Mouse (Mus musculus) midbrain, postnatal 0 days (tissue): ENCODE measurements around the gene Sipa1l1. TPM values are rescaled to one million over a fixed set of nuclear protein-coding genes. Genes with fewer than 3 reads are reported as not detected.

Source experiments
- ATAC-seq: fragments of 200-750 bp; cut with Nextera tagmentation; 2 replicates; pipeline ENCODE4 v1.8.0; 2017; ENCODE audit warnings: moderate number of reproducible peaks, mild to moderate bottlenecking, moderate TSS enrichment, moderate library complexity; ENCODE audit not compliant: low FRiP score
- DNase-seq: peaks from one replicate; pipeline ENCODE4 v3.0.0-alpha.2; 2015; ENCODE audit warnings: low spot score
- H3K27ac ChIP-seq: fragments of 300-500 bp; sonication (generic); 2 replicates; pipeline ENCODE4 v1.5.1; 2014; ENCODE audit warnings: low read depth, mild to moderate bottlenecking, low read length, mixed read lengths
- H3K27me3 ChIP-seq: fragments of 300-500 bp; sonication (generic); 2 replicates; pipeline ENCODE4 v1.6.1; 2014; ENCODE audit warnings: low read length, control low read depth, mixed read lengths; ENCODE audit not compliant: insufficient read depth
- H3K36me3 ChIP-seq: fragments of 300-500 bp; sonication (generic); 2 replicates; pipeline ENCODE4 v1.6.1; 2014; ENCODE audit warnings: low read length, control low read depth, mixed read lengths; ENCODE audit not compliant: insufficient read depth
- H3K4me1 ChIP-seq: fragments of 300-500 bp; sonication (generic); 2 replicates; pipeline ENCODE4 v1.6.1; 2014; ENCODE audit warnings: mild to moderate bottlenecking, control low read depth, antibody characterized with exemption, low read length, mixed read lengths; ENCODE audit not compliant: insufficient read depth
- H3K4me2 ChIP-seq: fragments of 300-500 bp; sonication (generic); 2 replicates; pipeline ENCODE4 v1.6.1; 2014; ENCODE audit warnings: low read depth, mild to moderate bottlenecking, low read length, mixed read lengths; ENCODE audit not compliant: poor library complexity, severe bottlenecking
- H3K4me3 ChIP-seq: fragments of 300-500 bp; sonication (generic); 2 replicates; pipeline ENCODE4 v1.5.1; 2014; ENCODE audit warnings: low read depth, mild to moderate bottlenecking, low read length, moderate library complexity
- H3K9ac ChIP-seq: fragments of 300-500 bp; sonication (generic); replicated peaks from 2 replicates; pipeline ENCODE4 v1.6.1; 2014; ENCODE audit warnings: mild to moderate bottlenecking, low read length, moderate library complexity, mixed read lengths; ENCODE audit not compliant: poor library complexity, severe bottlenecking
- H3K9me3 ChIP-seq: fragments of 300-500 bp; sonication (generic); 2 replicates; pipeline ENCODE4 v1.6.1; 2016; ENCODE audit warnings: low read length, control low read depth
- CTCF ChIP-seq: IDR thresholded peaks from 2 replicates; pipeline ENCODE4 v1.5.1; 2016; ENCODE audit warnings: antibody characterized with exemption, mild to moderate bottlenecking
- WGBS: fragments of 180-500 bp; shearing (Covaris S2); extraction: QIAGEN DNeasy Blood & Tissue Kit; methylation state at CpG from one replicate; pipeline ENCODE4 v1.1.7; 2014; 5-methylcytosine and 5-hydroxymethylcytosine counted together
- polyA plus RNA-seq: library from polyadenylated mRNA; unstranded; fragments of >200 nt; fragmentation: Nextera tagmentation; extraction: Ambion mirVana; gene quantifications from 2 replicates; pipeline ENCODE4 v1.2.1, GENCODE M21; 2015
- total RNA-seq: library from RNA; depleted of rRNA; stranded (reverse); fragments of >200 nt; gene quantifications from 2 replicates; pipeline ENCODE4 v1.2.3, GENCODE M21; 2014

The Sipa1l1 gene
- total and polyA plus RNA-seq, 2 experiments from 2014 or later = 7.1 to 22.2 TPM

GRCm38 (mm10) chr12:82190582-82190965, 21.5 kb downstream of the Sipa1l1 start:
- H3K27me3 ChIP-seq = no peaks in the 10 kb centered on the region
- no peaks in the 10 kb centered on the region for H3K36me3 ChIP-seq
- no peaks in the 10 kb centered on the region for H3K4me1 ChIP-seq
- H3K27ac ChIP-seq = no peak overlapping the region
- no peak for TF ChIP-seq CTCF
- DNase-seq (no peak), ATAC-seq (no peak)
- no peak overlapping the region for H3K4me3 ChIP-seq
- H3K4me2 ChIP-seq = no peak overlapping the region
- WGBS = 96% methylated on average over 16 of the region's 16 CpGs
- no peak overlapping the region for H3K9ac ChIP-seq
- no peaks in the 10 kb centered on the region for H3K9me3 ChIP-seq

GRCm38 (mm10) chr12:82191686-82192085, 22.6 kb downstream of the Sipa1l1 start:
- H3K4me2 ChIP-seq = no peak overlapping the region
- ATAC-seq (no peak), DNase-seq (no peak)
- WGBS = 91% methylated on average over 5 of the region's 5 CpGs
- TF ChIP-seq CTCF = no peak
- no peaks in the 10 kb centered on the region for H3K9me3 ChIP-seq
- no peak overlapping the region for H3K9ac ChIP-seq
- H3K36me3 ChIP-seq = no peaks in the 10 kb centered on the region
- no peak overlapping the region for H3K4me3 ChIP-seq
- no peak overlapping the region for H3K27ac ChIP-seq
- H3K27me3 ChIP-seq = no peaks in the 10 kb centered on the region
- H3K4me1 ChIP-seq = no peaks in the 10 kb centered on the region

- WGBS = 93% methylated on average over 4 of the region's 4 CpGs
- Histone ChIP-seq H3K4me2 (no peak overlapping the region), H3K4me3 (no peak overlapping the region), H3K9ac (no peak overlapping the region), H3K4me1 (no peaks in the 10 kb centered on the region), H3K27me3 (no peaks in the 10 kb centered on the region), H3K36me3 (no peaks in the 10 kb centered on the region), H3K27ac (no peak overlapping the region), H3K9me3 (no peaks in the 10 kb centered on the region)
- DNase-seq (no peak), ATAC-seq (no peak)
- TF ChIP-seq CTCF = no peak
Measured at GRCm38 (mm10) chr12:82192641-82193054, 23.5 kb downstream of the Sipa1l1 start.

GRCm38 (mm10) chr12:82193476-82193875, 24.4 kb downstream of the Sipa1l1 start:
- Histone ChIP-seq H3K9me3 (no peaks in the 10 kb centered on the region), H3K27ac (no peak overlapping the region), H3K4me1 (no peaks in the 10 kb centered on the region), H3K9ac (no peak overlapping the region), H3K4me2 (no peak overlapping the region), H3K4me3 (no peak overlapping the region), H3K36me3 (no peaks in the 10 kb centered on the region), H3K27me3 (no peaks in the 10 kb centered on the region)
- DNase-seq (no peak), ATAC-seq (no peak)
- WGBS = 62% methylated on average over 2 of the region's 2 CpGs
- TF ChIP-seq CTCF = no peak

GRCm38 (mm10) chr12:82194919-82195318, 25.8 kb downstream of the Sipa1l1 start:
- H3K9ac ChIP-seq = no peak overlapping the region
- no peak for DNase-seq
- H3K9me3 ChIP-seq = no peaks in the 10 kb centered on the region
- WGBS = 92% methylated on average over 3 of the region's 3 CpGs
- H3K4me1 ChIP-seq = no peaks in the 10 kb centered on the region
- TF ChIP-seq CTCF = no peak
- H3K4me2 ChIP-seq = no peak overlapping the region
- ATAC-seq = no peak
- H3K4me3 ChIP-seq = no peak overlapping the region
- H3K27me3 ChIP-seq = no peaks in the 10 kb centered on the region
- no peaks in the 10 kb centered on the region for H3K36me3 ChIP-seq
- H3K27ac ChIP-seq = no peak overlapping the region

GRCm38 (mm10) chr12:82196213-82196612, 27.1 kb downstream of the Sipa1l1 start:
- H3K4me2 ChIP-seq = no peak overlapping the region
- ATAC-seq (no peak), DNase-seq (no peak)
- H3K27me3 ChIP-seq = no peaks in the 10 kb centered on the region
- no peak overlapping the region for H3K27ac ChIP-seq
- H3K9me3 ChIP-seq = no peaks in the 10 kb centered on the region
- TF ChIP-seq CTCF = no peak
- WGBS = 88% methylated on average over 2 of the region's 2 CpGs
- H3K4me3 ChIP-seq = no peak overlapping the region
- no peaks in the 10 kb centered on the region for H3K36me3 ChIP-seq
- H3K9ac ChIP-seq = no peak overlapping the region
- no peaks in the 10 kb centered on the region for H3K4me1 ChIP-seq
